Mouse (Mus musculus) myocyte (in vitro differentiated cells): ENCODE results near the gene Rem1.

Experiments used
- CEBPB ChIP-seq: IDR thresholded peaks from 2 replicates; pipeline ENCODE4 v1.6.1; 2011; ENCODE audit warnings: mild to moderate bottlenecking, moderate library complexity; ENCODE audit not compliant: poor library complexity, insufficient read depth, severe bottlenecking
- E2F4 ChIP-seq: IDR thresholded peaks from one replicate; pipeline ENCODE4 v1.6.1; 2011; ENCODE audit warnings: mild to moderate bottlenecking, control low read depth, moderate library complexity; ENCODE audit not compliant: insufficient read depth
- MYOD1 ChIP-seq, 3 experiments: IDR thresholded peaks; one replicate each; pipeline ENCODE4 v1.6.1; 2011; ENCODE audit warnings: control low read depth in 2 of 3, low read depth in 2 of 3, mild to moderate bottlenecking in 2 of 3, moderate library complexity in 1 of 3; ENCODE audit not compliant: insufficient read length in 2 of 3, control insufficient read depth in 1 of 3
- POLR2A ChIP-seq: IDR thresholded peaks from one replicate; pipeline ENCODE4 v1.6.1; 2011; ENCODE audit warnings: low read depth, mild to moderate bottlenecking, control low read depth, moderate library complexity; ENCODE audit not compliant: insufficient read length
- SRF ChIP-seq: IDR thresholded peaks from one replicate; pipeline ENCODE4 v1.6.1; 2011; ENCODE audit warnings: low read depth; ENCODE audit not compliant: control insufficient read depth, insufficient read length
- TCF12 ChIP-seq: IDR thresholded peaks from one replicate; pipeline ENCODE4 v1.6.1; 2011; ENCODE audit warnings: mild to moderate bottlenecking, control low read depth; ENCODE audit not compliant: poor library complexity, insufficient read depth, severe bottlenecking

- TF ChIP-seq POLR2A (no peak), E2F4 (no peak), TCF12 (no peak), MYOD1 (IDR thresholded peaks at IDR 0.05; ENCODE audit: control insufficient read depth in 1 of 3, insufficient read length in 2 of 3, low read depth in 2 of 3) (no peak), CEBPB (no peak), SRF (no peak)
Measured at GRCm38 (mm10) chr2:152633334-152633733, 6.6 kb downstream of the Rem1 start.
